Mouse (Mus musculus): ENCODE measurements around the gene Ogfod1. TPM values are rescaled to one million over a fixed set of nuclear protein-coding genes. Genes with fewer than 3 reads are reported as not detected.

Ogfod1 gene
- total RNA-seq, 1 experiment, result 19.1 TPM

DNA sequence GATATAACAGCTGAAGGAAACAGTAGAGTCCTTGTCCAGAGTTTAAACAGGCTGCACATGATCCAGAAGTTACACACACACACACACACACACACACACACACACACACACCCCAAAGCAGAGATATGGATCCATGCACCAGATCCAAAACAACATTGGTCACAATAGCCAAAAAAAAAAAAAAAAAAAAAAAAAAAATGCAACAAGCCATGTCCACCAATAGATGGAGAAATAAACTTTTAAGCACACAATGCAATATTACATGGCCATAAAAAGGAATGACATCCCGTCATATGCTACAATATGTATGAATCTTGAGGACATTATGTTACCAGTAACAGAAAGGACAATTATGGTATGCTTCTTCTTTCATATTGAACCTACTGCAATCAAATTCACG, 77.0 kb downstream of the Ogfod1 start:
- TF ChIP-seq HCFC1 (IDR thresholded peaks at IDR 0.05; ENCODE audit: borderline replicate concordance, insufficient read depth, low read length), result no peak
- 0 out of 2 replicates have a peak, but pooled peaks have one; percentile 15 for TF ChIP-seq ZNF384 (IDR thresholded peaks at IDR 0.05; ENCODE audit: low read depth, low read length)
- H3K4me1 ChIP-seq (ENCODE audit: control insufficient read depth in 2 of 2, insufficient read depth in 2 of 2, low read length in 2 of 2, poor library complexity in 1 of 2), result no peaks in the 10 kb centered on the region
- DNase-seq (ENCODE audit: low read depth, low spot score), result no peak
- H3K4me3 ChIP-seq (ENCODE audit: insufficient read depth in 1 of 2, low read depth in 1 of 2, low read length in 2 of 2, poor library complexity in 1 of 2, severe bottlenecking in 1 of 2), result no peak overlapping the region
- in situ Hi-C loops (cut with MboI; ENCODE audit: low sequenced_read_pairs in 2 of 2, unreplicated experiment in 2 of 2), result no loop called here
- H3K27ac ChIP-seq (ENCODE audit: insufficient read depth, low read depth, low read length, poor library complexity, severe bottlenecking), result no peak overlapping the region
- H3K36me3 ChIP-seq (ENCODE audit: control insufficient read depth, insufficient read depth, low read length, poor library complexity, severe bottlenecking), result no peaks in the 10 kb centered on the region
- H3K9ac ChIP-seq (ENCODE audit: insufficient read depth, low read depth, low read length, poor library complexity, severe bottlenecking), result no peak overlapping the region
- no peaks in the 10 kb centered on the region for H3K9me3 ChIP-seq (ENCODE audit: control insufficient read depth, insufficient read depth, low read depth, low read length)

Other genes with a start within 250 kb of the Ogfod1 start
- 1.1 and 1.7 TPM in 2 replicates for gene Gnao1, start 227.2 kb upstream of the Ogfod1 start, total RNA-seq (2012; rRNA removed)
- gene Amfr, start 24.4 kb upstream of the Ogfod1 start, total RNA-seq (2012; rRNA removed), result 67.1 and 73.6 TPM in 2 replicates
- 139 and 152 TPM in 2 replicates for gene Nudt21, start 167 bp upstream of the Ogfod1 start, total RNA-seq (2012; rRNA removed)
- gene Bbs2, start 61.7 kb downstream of the Ogfod1 start, total RNA-seq (2012; rRNA removed), result 25.6 and 26.0 TPM in 2 replicates
- 1.6 and 6.4 TPM in 2 replicates for gene Mt4, start 100.0 kb downstream of the Ogfod1 start, total RNA-seq (2012; rRNA removed)
- gene Mt3, start 115.4 kb downstream of the Ogfod1 start, total RNA-seq (2012; rRNA removed), result 2.1 and 6.6 TPM in 2 replicates
- gene Mt2, start 135.5 kb downstream of the Ogfod1 start, total RNA-seq (2012; rRNA removed), result 541 and 635 TPM in 2 replicates
- gene Mt1, start 141.9 kb downstream of the Ogfod1 start, total RNA-seq (2012; rRNA removed), result 306 and 332 TPM in 2 replicates
- gene Nup93, start 177.4 kb downstream of the Ogfod1 start, total RNA-seq (2012; rRNA removed), result 82.8 and 92.5 TPM in 2 replicates

Data from ES-E14 (cell line).